Comparison of ENCODE assay signal across 8 mouse cellular contexts in genomic region chr11:80377712-80378451, GRCm38 (mm10). TPM values are rescaled to one million over a fixed set of nuclear protein-coding genes. Genes with fewer than 3 reads are reported as not detected.
A peak's percentile ranks its signal among the peaks of the same experiment; 100 is the strongest.
DNase-seq lines count a peak whose midpoint lies in the region; ATAC-seq and TF ChIP-seq lines count a peak whose summit lies in the region.

TSS of gene 5730455P16Rik (minus strand) at chr11:80378034.

- H3K27me3 ChIP-seq in forebrain, embryonic 16.5 days (replicated peaks; ENCODE audit: control insufficient read depth, insufficient read depth, low read length), result no peaks in the 10 kb centered on the region
- no peaks in the 10 kb centered on the region for H3K27me3 ChIP-seq in lung, embryonic 15.5 days

- H3K36me3 ChIP-seq in forebrain, embryonic 16.5 days (ENCODE audit: control insufficient read depth, insufficient read depth), result no peaks in the 10 kb centered on the region
- peaks cover 15% of the 10 kb centered on the region for H3K36me3 ChIP-seq in lung, embryonic 15.5 days

- 1% methylated on average over 40 of the region's 43 CpGs for WGBS in forebrain, embryonic 16.5 days
- 2% methylated on average over 43 of the region's 43 CpGs for WGBS in lung, embryonic 15.5 days
- under 1% methylated on average over 43 of the region's 43 CpGs for WGBS in olfactory bulb, adult 2 months

- intact Hi-C loops in heart, postnatal 36 days (cut with DNase I), result no loop called here

- peak; percentile 89 for ATAC-seq in forebrain, embryonic 16.5 days
- ATAC-seq in lung, embryonic 15.5 days (ENCODE audit: borderline replicate concordance, extremely low read depth, low FRiP score, low TSS enrichment), result peak; percentile 73; the same call in 1 of the 2 replicates

- peak within 1 kb of the TSS; percentile 61 for H3K4me2 ChIP-seq in forebrain, embryonic 16.5 days (ENCODE audit: low read length)
- H3K4me2 ChIP-seq in lung, embryonic 15.5 days, result peak within 1 kb of the TSS; percentile 83

- H3K9me3 ChIP-seq in forebrain, embryonic 16.5 days (ENCODE audit: control insufficient read depth, low read length), result no peaks in the 10 kb centered on the region
- no peaks in the 10 kb centered on the region for H3K9me3 ChIP-seq in lung, embryonic 15.5 days

- no peak for TF ChIP-seq CTCF in olfactory bulb, adult 2 months (IDR thresholded peaks at IDR 0.05; ENCODE audit: insufficient read depth, low read depth, low read length)

- H3K9ac ChIP-seq in forebrain, embryonic 16.5 days (replicated peaks; ENCODE audit: low read depth, low read length), result peak within 1 kb of the TSS; percentile 71
- H3K9ac ChIP-seq in lung, embryonic 15.5 days, result peak within 1 kb of the TSS; percentile 97

- H3K4me1 ChIP-seq in forebrain, embryonic 16.5 days (replicated peaks; ENCODE audit: control insufficient read depth, insufficient read depth, low read length), result peaks cover 15% of the 10 kb centered on the region
- 0 out of 2 replicates have a peak, but pooled peaks cover 2% of the 10 kb centered on the region for H3K4me1 ChIP-seq in lung, embryonic 15.5 days
- no peaks in the 10 kb centered on the region for H3K4me1 ChIP-seq in olfactory bulb, adult 2 months (ENCODE audit: control insufficient read depth, insufficient read depth, low read length)

- peak; percentile 83 for TF ChIP-seq POLR2A in olfactory bulb, adult 2 months (IDR thresholded peaks at IDR 0.05; ENCODE audit: insufficient read depth, low read depth, low read length)

- DNase-seq in MEL-GATA-1-ER (ENCODE audit: extremely low read depth, low read depth), result peak; percentile 65
- peak; percentile 84 to 91 for DNase-seq in cerebellum, adult 18-20 months
- DNase-seq in heart, postnatal 36 days, result peak; percentile 84 to 85
- DNase-seq in layer of hippocampus, adult 8-10 months (ENCODE audit: low spot score in 2 of 2), result peak; percentile 66 to 80
- peak; percentile 47 to 62 for DNase-seq in thymus, adult 18-20 months

- H3K27ac ChIP-seq in forebrain, embryonic 16.5 days (ENCODE audit: low read length), result peak within 1 kb of the TSS; percentile 78
- H3K27ac ChIP-seq in lung, embryonic 15.5 days, result peak within 1 kb of the TSS; percentile 76
- H3K27ac ChIP-seq in olfactory bulb, adult 2 months (ENCODE audit: insufficient read depth, low read depth, low read length), result peak within 1 kb of the TSS; percentile 79

- H3K4me3 ChIP-seq in forebrain, embryonic 16.5 days (replicated peaks; ENCODE audit: low read length), result peak within 1 kb of the TSS; percentile 47
- peak within 1 kb of the TSS; percentile 91 for H3K4me3 ChIP-seq in lung, embryonic 15.5 days
- H3K4me3 ChIP-seq in olfactory bulb, adult 2 months (ENCODE audit: insufficient read depth, low read depth, low read length), result peak within 1 kb of the TSS; percentile 83

RNA-seq across cellular contexts. Expression of gene 5730455P16Rik, which starts in this region (rescaled TPM):
- 35.3 and 41.6 TPM in 2 replicates for polyA plus RNA-seq in forebrain, embryonic 16.5 days (2015; fragmentation: Nextera tagmentation; extraction: Ambion mirVana)
- total RNA-seq in heart, postnatal 36 days (2021), result 10 to 100 TPM; 22.0 to 22.8 TPM
- total RNA-seq in layer of hippocampus, adult 8-10 months (2022), result 10 to 100 TPM; 51.4 to 57.8 (median 53.7) TPM
- 16.8 and 18.2 TPM in 2 replicates for polyA plus RNA-seq in lung, embryonic 15.5 days (2015; fragmentation: Nextera tagmentation; extraction: Ambion mirVana)
- polyA plus RNA-seq in olfactory bulb, adult 2 months (2012; ENCODE audit: insufficient read depth, insufficient read length, low replicate concordance, missing spikeins), result not detected in 2 replicates

Comparison
In these comparisons a context has a peak if more than half of its experiments do, and no peak if none do; other contexts are left out.
1. Peak in every context shown above with its lines: DNase-seq, ATAC-seq, H3K4me3 ChIP-seq and H3K27ac ChIP-seq.
2. RNA of gene 5730455P16Rik (polyA plus RNA-seq): 35.3 to 41.6 TPM in forebrain, embryonic 16.5 days and 16.8 to 18.2 TPM in lung, embryonic 15.5 days; not detected in olfactory bulb, adult 2 months; every median in the first group is over 10 times any median in the second.